Mouse (Mus musculus) midbrain, embryonic 15.5 days (tissue): Measurements from ENCODE around the gene Rnf212. TPM values are rescaled to one million over a fixed set of nuclear protein-coding genes. Genes with fewer than 3 reads are reported as not detected.

ENCODE experiments used
- ATAC-seq: fragments of 200-750 bp; cut with Nextera tagmentation; replicated peaks from 2 replicates; pipeline ENCODE4 v1.8.0; 2017; ENCODE audit warnings: moderate TSS enrichment
- H3K27ac ChIP-seq: fragments of 300-500 bp; sonication (generic); 2 replicates; pipeline ENCODE4 v1.5.1; 2015; ENCODE audit warnings: mild to moderate bottlenecking, inconsistent platforms
- H3K27me3 ChIP-seq: fragments of 300-500 bp; sonication (generic); replicated peaks from 2 replicates; pipeline ENCODE4 v1.6.1; 2015; ENCODE audit warnings: inconsistent platforms
- H3K36me3 ChIP-seq: fragments of 300-500 bp; sonication (generic); replicated peaks from 2 replicates; pipeline ENCODE4 v1.6.1; 2015; ENCODE audit warnings: inconsistent platforms
- H3K4me1 ChIP-seq: fragments of 300-500 bp; sonication (generic); 2 replicates; pipeline ENCODE4 v1.6.1; 2015; ENCODE audit warnings: inconsistent platforms
- H3K4me2 ChIP-seq: fragments of 300-500 bp; sonication (generic); 2 replicates; pipeline ENCODE4 v1.6.1; 2015; ENCODE audit warnings: inconsistent platforms, mild to moderate bottlenecking, moderate library complexity
- H3K4me3 ChIP-seq: fragments of 300-500 bp; sonication (generic); 2 replicates; pipeline ENCODE4 v1.5.1; 2015; ENCODE audit warnings: mild to moderate bottlenecking, inconsistent platforms
- H3K9ac ChIP-seq: fragments of 300-500 bp; sonication (generic); 2 replicates; pipeline ENCODE4 v1.6.1; 2015; ENCODE audit warnings: mild to moderate bottlenecking, inconsistent platforms
- H3K9me3 ChIP-seq: fragments of 300-500 bp; sonication (generic); 2 replicates; pipeline ENCODE4 v1.6.1; 2016; ENCODE audit warnings: inconsistent platforms
- WGBS: fragments of 180-500 bp; shearing (Covaris S2); methylation state at CpG from one replicate; pipeline ENCODE4 v1.1.7; 2015; ENCODE audit warnings: mixed read lengths; 5-methylcytosine and 5-hydroxymethylcytosine counted together
- polyA plus RNA-seq: library from polyadenylated mRNA; unstranded; fragments of >200 nt; fragmentation: Nextera tagmentation; extraction: Ambion mirVana; gene quantifications from 2 replicates; pipeline ENCODE4 v1.2.1, GENCODE M21; 2015

Rnf212 gene
- polyA plus RNA-seq, 1 experiment from 2014 or later, result not detected

DNA sequence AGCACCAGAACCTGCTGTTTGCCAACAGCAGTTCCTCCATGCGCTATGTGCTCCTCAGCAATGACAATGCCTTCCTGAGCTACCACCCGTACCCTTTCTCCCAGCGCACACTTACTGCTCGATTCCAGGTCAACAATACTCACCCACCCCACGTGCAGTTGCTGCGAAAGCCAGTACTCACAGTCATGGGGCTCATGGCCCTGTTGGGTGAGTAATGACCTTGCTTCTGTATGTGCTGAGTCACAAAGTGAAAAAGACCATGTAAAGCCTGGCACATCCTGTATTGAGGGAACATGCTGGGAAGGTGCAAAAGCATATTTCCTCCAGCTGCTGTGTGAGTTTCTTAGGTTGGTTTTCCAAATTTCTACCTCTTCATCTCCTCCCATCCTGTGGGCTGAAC, 93.9 kb downstream of the Rnf212 start:
- no peak overlapping the region for H3K27ac ChIP-seq
- H3K9ac ChIP-seq, result no peak overlapping the region
- H3K27me3 ChIP-seq, result no peaks in the 10 kb centered on the region
- H3K4me3 ChIP-seq, result no peak overlapping the region
- ATAC-seq, result no peak
- peaks cover 16% of the 10 kb centered on the region for H3K4me1 ChIP-seq
- H3K9me3 ChIP-seq, result no peaks in the 10 kb centered on the region
- 92% methylated on average over 6 of the region's 6 CpGs for WGBS
- no peak overlapping the region for H3K4me2 ChIP-seq
- no peaks in the 10 kb centered on the region for H3K36me3 ChIP-seq

- Histone ChIP-seq H3K36me3 (no peaks in the 10 kb centered on the region), H3K4me2 (no peak overlapping the region), H3K9me3 (no peaks in the 10 kb centered on the region), H3K4me1 (peaks cover 16% of the 10 kb centered on the region), H3K9ac (no peak overlapping the region), H3K27ac (no peak overlapping the region), H3K4me3 (no peak overlapping the region), H3K27me3 (no peaks in the 10 kb centered on the region)
- ATAC-seq, result no peak
- 65% methylated on average over 3 of the region's 3 CpGs for WGBS
These were observed 94.9 kb downstream of the Rnf212 start for GRCm38 (mm10) chr5:108679909-108680308.

Other genes with a start within 250 kb of the Rnf212 start
- 72.8 and 83.6 TPM in 2 replicates for gene Cplx1, start 225.0 kb downstream of the Rnf212 start, polyA plus RNA-seq
- 54.9 and 56.9 TPM in 2 replicates for gene Gak, start 145.2 kb downstream of the Rnf212 start, polyA plus RNA-seq
- 25.3 and 26.6 TPM in 2 replicates for gene Tmem175, start 145.2 kb downstream of the Rnf212 start, polyA plus RNA-seq
- 12.1 and 15.9 TPM in 2 replicates for gene Idua, start 114.7 kb downstream of the Rnf212 start, polyA plus RNA-seq
- gene Dgkq, start 105.3 kb downstream of the Rnf212 start, polyA plus RNA-seq, result 33.9 and 36.7 TPM in 2 replicates
- gene Slc26a1, start 99.4 kb downstream of the Rnf212 start, polyA plus RNA-seq, result 4.0 and 4.1 TPM in 2 replicates
- 5.5 and 6.0 TPM in 2 replicates for gene Fgfrl1, start 82.6 kb downstream of the Rnf212 start, polyA plus RNA-seq
- gene Tmed11, start 20.4 kb upstream of the Rnf212 start, polyA plus RNA-seq, result not detected in 2 replicates
- gene Vmn2r8, start 33.9 kb upstream of the Rnf212 start, polyA plus RNA-seq, result not detected in 2 replicates
- gene Vmn2r9, start 77.6 kb upstream of the Rnf212 start, polyA plus RNA-seq, result not detected in 2 replicates
- not detected in 2 replicates for gene Vmn2r10, start 231.5 kb upstream of the Rnf212 start, polyA plus RNA-seq